Mouse (Mus musculus) urinary bladder, postnatal 14 days (tissue): ENCODE measurements around the gene Topaz1.
A peak's percentile ranks its signal among the peaks of the same experiment; 100 is the strongest.

ENCODE experiments used
- DNase-seq: peaks from one replicate; pipeline ENCODE4 v3.0.0; 2021; ENCODE audit warnings: low spot score

Gene Topaz1

DNA sequence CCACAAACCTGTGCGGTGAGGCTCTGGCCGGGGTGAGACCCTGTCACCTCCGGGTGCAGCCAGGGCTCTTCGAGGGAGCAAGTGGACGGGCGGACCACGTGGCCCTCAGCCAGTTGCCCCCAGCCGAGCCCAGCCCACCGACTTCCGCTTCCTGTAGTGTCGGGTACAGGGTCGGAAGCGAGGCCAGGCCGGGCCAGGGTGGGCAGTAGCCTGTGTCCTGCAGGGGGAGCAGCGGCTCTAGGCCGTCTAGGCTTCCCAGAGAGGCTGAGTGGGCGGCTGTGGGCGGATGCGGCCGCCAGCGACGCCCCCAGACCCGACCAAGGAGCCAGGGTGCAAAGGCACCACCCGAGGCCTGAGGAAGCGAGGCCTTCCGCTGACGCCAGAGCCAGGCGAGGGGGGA lies at the start of gene Topaz1:
Topaz1 (plus strand) TSS at position 287 of the 400 bp plus-strand sequence.
- no peak for DNase-seq

DNA sequence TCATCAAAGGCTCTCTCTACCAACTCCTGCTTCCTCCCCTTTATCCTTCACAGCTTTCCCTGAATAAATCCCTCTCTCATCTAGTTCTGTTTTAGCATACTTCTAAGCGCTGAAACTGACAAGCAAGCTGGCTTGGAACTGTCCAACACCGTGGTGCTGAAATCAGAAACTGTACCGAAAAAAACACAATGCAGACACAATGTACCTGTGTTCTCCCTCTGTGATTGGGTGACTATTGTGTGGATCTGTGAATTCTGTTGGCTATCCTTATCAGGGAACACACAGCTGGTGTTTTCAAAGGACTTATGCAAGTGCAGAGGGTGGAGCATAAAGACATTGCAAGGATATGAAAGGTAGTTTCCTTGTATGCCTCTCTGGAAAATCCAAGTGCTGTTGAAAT lies 45.3 kb upstream of the Topaz1 start:
- DNase-seq, result peak; percentile 27

DNA sequence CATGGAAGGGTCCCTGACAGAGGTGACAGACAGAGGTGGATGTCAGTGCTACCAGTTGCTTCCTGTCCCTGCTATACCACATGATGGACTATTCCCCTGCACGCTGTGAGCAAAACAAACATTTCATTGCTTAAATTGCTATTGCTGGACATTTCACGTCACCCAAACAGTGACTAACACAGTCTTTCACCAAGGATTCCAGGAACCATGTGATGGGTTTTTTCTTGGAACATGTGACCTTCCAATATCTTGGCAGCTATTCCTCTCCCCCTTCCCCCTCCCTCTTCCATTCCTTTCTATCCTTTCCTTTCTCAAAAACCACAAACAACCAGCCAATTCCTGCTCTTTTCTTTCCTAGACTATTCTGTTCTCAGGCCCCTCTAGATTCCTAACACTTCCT lies 33.3 kb upstream of the Topaz1 start:
- DNase-seq, result no peak

DNA sequence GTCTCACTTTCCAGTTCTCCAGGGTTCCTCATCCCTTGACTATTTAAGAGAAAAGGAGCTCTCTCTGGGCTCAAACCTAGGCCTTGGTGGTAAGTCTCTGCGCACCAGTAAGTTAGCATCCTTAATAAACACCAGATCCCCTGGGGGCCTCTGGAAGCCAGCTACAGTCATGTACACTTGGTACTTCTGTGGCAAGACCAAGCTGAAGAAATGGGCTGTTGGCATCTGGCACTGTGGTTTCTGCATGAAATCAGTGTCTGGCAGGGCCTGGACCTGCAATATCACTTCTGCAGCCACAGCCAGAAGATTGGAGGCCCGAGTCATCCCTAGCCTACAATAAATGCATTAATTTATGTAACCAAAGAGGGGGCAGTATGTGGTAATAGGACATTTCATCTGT lies 32.1 kb upstream of the Topaz1 start:
- DNase-seq, result no peak

DNA sequence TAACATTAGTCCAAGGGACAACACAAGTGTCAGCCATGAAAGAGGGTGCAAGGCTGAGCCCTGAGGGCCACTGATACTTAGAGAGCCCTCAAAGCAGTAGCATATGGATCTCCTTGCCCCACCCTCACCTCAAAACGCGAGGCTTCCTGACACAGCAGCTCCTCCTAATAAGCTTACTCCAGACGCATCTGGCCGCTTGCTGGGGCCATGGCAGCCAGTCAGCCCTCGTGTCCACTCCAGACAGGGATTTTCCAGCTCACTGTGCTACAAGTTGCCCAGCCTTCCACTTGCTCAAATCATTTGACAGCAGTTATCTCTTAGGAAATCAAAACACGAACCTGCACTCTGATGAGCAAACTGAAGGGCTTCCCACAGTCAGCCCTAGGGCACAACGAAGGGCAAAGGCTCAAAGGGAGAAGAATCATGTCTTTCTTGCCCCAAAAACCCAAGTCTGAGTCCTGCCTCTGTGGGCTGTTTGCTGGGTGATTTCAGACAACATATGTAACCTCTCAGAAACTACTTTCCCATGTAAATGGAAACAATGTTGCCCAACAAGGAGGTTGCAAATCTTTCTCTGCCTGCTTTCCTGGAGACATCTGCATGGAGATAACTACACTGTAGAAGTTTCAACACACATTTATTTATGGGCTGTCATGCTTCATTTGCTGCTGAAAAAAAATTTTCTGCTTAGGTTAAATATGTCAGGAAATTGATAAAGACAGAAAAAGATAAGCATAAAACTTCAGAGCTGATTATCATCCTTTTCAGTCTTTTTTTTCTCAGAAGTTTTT lies 30.8 kb upstream of the Topaz1 start:
- no peak for DNase-seq

DNA sequence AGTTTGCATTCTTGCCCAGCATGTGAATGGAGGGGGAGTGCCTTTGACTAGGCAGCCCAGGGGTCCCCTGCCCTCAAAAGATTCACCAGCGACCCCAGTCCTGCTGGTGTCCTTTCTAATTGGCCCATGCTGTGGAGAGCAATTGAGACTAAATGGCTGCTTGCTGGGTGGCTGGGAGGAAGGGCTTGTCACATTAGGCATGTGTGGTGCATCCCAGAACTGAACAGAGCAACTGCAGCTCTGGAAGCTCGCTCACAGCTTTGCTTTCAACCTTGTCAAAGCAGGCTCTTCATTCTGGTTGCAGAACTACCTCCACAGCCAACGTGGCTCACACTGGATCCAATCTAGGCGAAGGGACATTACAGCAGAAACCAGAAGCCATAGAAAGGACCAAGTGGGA lies 24.9 kb upstream of the Topaz1 start:
- no peak for DNase-seq

DNA sequence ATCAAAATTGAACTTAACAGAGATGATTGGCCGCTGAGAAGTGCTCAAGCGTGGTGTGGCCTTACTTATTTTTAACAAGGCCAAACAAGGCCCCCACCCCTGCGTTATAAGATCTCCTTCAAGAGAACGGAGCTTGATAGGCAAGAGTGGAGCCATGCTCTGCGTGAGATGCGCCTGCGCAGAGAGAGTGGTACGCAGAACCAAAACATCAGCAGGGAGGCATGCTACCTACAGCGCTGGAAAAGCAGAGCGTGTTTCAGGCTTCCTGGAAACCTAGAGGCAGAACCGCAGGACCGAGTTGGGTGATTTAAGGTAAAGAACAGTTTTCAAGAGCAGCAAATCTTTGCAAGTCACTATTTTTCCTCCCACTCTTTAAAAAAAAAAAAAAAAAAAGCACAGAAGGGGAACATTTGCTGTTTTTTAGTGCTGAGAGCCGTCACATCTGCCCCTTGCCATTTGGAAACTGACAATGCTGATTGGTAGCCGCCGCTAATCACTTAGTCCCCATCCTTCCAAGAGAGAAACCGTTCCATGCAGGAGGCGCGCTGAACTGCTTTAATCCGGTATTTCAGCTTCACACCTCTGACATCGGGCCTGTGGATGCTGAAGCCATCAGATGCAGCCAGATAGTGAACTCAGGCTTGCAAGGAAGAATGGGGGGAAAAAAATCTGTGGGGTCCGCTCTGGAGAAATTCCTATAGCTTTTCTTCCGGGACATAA lies 21.9 kb upstream of the Topaz1 start:
- DNase-seq, result no peak

DNA sequence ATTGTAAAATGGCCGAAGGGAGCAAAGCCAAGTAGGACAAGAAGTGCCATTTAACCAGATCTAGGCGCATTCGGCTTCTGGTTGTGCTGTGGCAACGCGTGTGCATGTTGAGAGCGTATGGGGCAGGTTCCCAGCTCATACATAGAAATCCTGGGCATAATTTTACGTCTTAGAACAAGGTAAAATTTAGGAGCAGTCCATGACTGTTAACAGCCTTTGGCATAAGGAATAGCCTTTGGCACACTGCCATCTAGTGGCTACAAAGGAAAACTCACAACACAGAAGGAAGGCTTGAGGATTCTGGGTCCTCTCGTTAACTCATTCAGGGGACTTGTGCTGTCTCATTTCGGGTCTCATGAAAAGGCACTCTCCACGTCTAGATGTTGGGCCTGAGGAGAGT lies 17.6 kb upstream of the Topaz1 start:
- DNase-seq, result peak; percentile 43

DNA sequence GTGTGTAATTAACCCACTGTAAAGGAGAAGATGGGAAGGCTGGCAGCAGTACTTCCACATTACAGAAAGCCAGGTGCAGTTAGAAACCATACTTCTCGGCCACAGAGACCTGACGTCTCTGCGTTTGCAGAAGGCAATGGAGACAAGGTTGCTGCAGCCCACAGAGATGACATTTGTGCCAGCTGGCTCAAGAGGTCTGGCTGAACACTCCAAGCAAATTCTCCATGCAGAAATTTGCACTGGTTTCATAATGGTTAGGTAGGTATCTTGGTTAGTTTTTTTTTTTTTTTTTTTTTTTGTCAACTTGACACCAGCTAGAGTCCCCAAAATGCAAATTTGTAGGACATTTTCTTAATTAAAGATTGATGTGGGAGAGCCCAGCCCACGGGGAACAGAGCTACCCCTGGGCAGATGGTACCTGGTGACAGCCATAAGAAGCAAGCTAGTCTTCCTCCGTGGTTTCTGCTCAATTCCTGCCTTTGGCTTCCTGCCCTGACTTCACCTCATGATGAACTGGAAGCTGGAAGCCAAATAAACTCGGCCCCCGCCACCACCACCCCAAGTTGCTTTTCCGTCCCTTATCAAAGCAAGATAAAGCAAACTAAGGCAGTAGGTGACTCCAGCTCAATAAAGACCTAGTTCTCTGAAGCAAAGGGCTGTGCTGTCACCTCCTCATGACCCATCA lies 14.9 kb upstream of the Topaz1 start:
- no peak for DNase-seq

DNA sequence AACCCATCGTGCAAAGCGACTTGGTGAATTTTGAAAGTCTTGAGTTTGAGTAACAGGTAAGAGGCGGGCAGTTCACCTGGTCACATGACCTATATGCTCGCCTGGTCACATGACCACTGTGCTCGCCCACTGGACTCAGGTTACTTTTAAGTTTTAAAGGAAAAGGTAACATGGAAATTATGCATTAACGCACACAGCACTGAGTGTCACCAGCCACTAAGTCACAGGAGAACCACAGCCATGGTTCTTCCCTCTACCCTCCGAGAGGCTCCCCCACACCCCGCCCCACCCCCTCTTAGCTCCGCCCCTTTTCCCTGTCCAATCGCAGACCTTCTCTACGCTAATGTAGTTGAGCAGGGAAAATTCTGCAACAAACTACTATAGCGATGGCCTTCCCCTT lies 13.9 kb upstream of the Topaz1 start:
- DNase-seq, result no peak

DNA sequence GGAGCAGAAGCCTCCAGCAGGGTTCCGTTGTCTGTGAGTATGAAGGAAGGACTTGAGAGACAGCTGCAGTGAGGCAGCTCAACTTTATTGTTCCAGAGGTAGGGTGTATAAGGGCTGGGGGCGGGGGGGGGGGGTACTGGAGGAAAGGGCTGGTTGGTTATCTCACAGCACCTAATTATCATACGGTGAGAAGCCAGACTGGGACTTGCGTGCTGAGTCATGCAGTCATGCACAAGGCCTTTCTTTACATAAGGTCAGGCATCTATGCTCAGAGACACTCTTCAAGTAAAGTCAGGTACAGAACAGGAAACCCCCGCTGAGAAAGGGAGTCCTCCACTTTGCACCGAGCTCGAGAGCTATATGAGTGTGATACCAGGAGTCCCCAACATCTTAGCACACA lies 12.2 kb upstream of the Topaz1 start:
- DNase-seq, result no peak

DNA sequence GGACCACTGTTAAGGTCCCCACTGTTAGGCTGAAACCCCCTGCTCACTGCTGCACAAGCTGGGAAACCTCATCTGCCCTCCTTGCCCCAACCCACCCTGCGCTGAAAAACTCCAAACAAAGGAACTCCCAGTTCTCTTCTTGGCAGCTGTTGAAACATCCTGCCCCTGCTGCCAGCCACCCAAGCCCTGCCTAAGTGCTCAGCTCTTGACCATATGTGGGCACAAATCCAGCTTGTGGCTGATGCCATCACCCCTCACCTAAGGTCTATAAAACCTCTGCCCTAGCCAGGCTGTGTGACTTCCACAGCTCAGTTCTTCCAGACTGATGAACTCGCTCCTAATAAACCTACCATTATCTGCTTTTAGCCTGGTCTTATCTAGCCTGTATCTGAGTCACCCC lies 11.1 kb upstream of the Topaz1 start:
- no peak for DNase-seq

DNA sequence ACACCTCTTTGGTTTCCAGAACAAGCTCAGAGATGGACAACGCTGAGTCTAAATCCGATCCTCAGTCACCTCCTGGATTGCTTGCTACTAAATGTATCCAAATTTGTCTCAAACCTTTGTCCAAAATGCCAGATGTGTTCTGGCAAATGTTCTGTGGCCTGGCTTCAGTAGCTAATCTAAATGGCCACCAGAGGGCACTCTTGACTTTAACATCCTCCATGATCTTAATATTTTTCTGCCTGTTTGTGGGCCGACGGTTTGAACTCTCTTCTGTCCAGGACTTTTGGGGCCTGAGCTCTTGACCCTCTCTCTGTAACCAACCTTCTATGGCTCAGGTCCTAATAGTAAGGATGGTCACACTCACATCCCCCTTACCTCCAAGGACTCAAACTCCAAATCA lies 10.4 kb upstream of the Topaz1 start:
- DNase-seq, result peak; percentile 54

DNA sequence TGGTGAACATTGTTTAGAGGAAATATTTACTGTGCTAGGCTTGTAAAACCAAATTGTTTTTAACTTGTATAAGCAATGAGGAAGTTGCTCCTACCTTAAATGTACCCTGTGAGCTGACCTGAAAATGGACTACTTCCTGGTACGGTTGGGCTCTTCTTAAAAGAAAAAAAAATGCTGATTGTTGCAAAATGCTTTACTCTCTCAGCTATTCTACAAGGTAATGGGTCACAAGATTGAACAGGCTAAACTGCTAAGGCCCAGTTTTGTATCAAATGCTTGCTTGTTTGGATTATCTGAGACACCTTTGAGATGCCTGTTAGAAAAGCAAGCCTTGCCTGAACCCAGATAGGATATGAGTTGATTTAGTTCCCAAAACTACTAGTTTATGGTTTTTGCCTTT lies 1.3 kb upstream of the Topaz1 start:
- no peak for DNase-seq

DNA sequence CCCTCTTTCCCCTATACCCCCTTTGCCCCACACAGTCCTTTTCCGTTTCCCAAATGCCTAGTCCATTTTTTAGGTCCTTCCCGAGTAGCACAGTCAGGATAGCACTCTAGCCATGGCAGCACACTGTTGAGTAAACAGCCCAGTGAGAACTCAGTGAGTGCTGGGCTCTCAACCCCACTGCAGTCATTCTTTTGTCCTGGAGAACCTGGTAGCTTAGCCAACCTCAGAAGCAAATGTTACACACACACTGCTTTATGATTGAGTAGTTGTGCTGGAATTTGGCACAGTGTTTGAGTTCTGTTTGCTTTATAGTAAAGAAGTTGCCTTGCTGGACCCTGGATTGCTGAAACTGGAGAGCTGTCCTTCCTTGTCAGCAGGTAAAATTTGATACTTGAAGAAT lies 10.5 kb downstream of the Topaz1 start:
- no peak for DNase-seq

DNA sequence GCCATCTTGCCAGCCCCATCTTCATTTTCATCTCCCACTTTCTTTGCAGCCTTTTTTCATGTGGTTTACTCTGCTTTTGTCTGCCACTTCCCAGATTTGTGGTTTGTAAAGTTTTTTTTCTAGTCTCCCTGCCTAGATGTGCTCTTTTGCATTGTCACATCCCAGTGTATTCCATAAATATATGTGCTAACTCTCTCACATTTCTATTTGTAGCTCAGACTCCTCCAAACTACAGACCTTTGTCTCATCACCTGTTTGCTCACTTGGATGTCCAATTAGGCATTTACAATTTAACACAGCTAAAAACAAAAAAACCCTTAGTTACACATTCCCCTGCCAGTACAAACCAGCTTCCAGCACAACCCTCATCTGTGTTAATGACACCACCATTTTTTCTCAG lies 13.0 kb downstream of the Topaz1 start:
- no peak for DNase-seq

DNA sequence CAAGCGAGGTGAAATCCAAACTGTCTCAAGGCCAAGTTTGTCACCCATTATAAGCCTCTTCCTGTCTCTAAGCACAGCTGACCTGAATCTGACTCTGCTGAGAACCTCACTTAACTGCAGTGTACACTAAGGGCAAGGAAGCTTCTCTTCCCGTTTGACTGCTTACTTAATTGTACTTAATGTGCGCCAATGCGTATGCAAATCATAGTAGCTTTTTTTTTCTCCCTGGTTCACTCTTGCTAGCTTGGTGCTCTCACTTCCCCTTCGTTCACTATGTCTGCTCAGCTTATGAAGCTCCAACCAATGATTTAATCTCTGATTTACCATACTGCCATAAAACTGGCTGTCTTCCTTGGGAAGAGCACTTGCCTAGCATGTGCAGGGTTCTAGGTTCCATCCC lies 38.1 kb downstream of the Topaz1 start:
- no peak for DNase-seq

DNA sequence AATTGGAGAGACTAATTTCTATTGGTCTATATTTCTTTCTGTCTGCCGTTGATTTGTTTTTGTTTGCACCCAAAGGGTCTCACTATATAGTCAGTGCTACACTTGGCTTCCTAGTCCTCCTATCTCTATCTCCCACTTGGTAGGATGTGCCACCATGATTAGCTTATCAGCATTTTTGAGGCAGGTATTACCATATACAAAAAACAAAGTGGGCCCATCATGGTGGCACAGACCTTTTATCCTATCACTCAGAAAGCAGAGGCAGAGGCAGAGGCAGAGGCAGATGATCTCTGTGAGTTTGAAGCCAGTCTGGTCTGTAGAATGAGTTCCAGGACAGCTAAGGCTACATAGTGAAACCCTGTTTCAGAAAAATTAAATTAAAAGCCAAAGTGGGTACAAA lies 39.4 kb downstream of the Topaz1 start:
- no peak for DNase-seq

DNA sequence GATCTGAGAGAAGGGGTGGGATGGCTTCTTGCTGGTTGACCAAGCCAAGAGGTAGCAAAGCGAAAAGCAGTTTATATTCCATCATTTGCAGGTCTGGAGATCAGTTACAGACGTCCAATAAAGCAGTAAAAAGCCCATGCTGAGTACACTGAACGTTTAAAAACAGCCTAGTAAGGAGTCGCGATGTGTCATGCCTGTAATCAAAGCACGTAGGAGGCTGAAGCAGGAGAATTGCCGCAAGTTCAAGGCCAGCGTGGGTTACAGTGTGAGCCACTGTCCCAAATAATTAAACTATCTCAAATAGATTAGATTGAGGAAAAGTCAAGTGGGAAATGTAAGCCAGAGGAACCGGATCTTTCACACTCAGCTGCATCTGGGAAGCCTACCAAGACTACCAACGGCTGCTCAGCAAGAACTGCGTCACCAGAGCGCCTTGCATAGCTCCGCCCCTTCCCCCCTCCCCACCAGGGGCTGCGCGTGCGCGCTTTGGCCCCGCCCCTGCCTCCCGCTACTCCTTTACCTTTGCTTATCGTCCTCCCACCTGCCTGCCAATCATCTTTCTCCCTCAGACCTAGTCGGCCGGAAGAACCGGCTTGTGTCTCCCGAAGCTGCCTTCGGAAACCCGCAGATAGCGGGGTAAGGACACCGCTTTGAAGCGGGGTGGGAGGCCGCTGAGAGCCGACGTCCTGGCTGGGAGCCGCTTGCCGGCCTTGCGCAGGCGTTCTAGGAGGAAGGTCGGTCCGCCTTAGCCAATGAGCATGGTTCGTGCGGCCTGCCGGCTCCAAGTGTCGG lies 58.1 kb downstream of the Topaz1 start, which contains the start of gene Tcaim:
Tcaim (plus strand) TSS at position 487 of the 792 bp plus-strand sequence.
- peak; percentile 93 for DNase-seq

DNA sequence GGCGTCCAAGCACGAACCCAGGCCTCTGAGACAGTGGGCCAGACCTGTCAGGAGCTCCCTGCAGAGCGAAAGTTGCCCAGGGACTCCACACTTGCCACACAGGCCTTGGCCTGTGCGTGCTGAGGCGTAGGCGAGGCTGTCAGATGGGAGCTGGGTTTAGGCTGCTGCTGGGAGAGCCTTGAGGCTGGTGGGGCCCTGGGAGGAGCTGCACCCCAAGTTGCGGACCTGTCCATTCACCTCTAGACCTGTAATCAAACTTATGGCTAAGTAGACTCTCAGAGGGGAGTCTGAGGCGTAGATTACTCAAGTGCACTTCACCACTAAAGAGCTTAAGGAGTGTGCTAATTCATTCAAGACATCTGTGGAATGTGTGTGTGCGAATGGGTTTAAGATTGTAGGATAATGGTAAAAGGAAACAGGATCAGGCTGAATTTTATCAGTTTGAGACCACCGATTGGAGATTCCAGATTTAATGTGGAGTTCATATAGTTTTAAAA lies 58.7 kb downstream of the Topaz1 start:
- DNase-seq, result no peak

DNA sequence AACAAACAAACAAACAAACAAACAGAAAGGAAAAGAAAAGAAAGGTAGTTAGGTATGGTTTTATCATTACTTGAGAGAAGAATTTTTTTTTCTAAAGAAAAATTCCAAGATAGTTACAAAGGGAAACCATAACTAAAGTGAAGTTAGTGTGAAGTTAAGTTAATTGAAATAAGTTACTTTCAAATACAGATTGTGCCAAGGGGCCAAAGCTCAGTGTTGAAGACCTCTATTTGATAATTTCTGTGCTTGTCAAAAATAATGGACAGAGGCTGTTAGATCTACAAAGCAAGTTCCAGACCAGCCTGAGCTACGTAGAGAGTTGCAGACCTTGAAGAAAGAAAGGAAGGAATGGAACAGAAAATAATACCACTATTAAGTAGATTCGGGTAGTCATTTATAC lies 60.0 kb downstream of the Topaz1 start:
- no peak for DNase-seq

DNA sequence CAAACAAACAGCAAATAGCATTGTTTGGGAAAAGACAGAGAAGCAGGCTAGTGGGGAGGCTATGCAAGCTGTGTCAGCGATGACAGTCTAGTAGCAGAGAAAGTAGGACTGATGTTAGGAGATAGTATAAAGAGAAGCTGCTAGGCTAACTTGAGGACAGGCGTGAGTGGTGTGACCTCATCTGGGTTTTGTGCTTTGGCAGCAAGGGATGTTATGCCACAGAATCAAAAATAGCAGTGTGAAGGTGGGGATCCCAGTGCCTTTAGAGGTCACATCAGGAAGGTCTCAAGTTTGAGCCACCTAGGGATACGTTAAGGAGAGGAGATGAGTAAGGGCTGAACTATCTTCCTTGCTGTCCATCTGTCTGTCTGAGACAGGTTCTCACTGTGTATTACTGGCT lies 63.1 kb downstream of the Topaz1 start:
- DNase-seq, result no peak
